Mouse (Mus musculus) myocyte (in vitro differentiated cells): ENCODE measurements around the gene Faim. TPM values are rescaled to one million over a fixed set of nuclear protein-coding genes. Genes with fewer than 3 reads are reported as not detected.

Experiments used
- H3K27me3 ChIP-seq: one replicate; pipeline ENCODE4 v1.6.1; 2011; ENCODE audit not compliant: control insufficient read depth, insufficient read depth, insufficient read length
- H3K36me3 ChIP-seq: one replicate; pipeline ENCODE4 v1.6.1; 2011; ENCODE audit not compliant: control insufficient read depth, insufficient read depth
- H3K4me2 ChIP-seq: one replicate; pipeline ENCODE4 v1.6.1; 2011; ENCODE audit warnings: low read depth, control low read depth
- H3K4me3 ChIP-seq: one replicate; pipeline ENCODE4 v1.5.1; 2011; ENCODE audit warnings: mild to moderate bottlenecking, control low read depth, moderate library complexity
- H3K79me2 ChIP-seq: one replicate; pipeline ENCODE4 v1.6.1; 2011; ENCODE audit not compliant: control insufficient read depth, insufficient read depth
- H3ac ChIP-seq: one replicate; pipeline ENCODE4 v1.6.1; 2011; ENCODE audit not compliant: control insufficient read depth, insufficient read length
- CEBPB ChIP-seq: IDR thresholded peaks from 2 replicates; pipeline ENCODE4 v1.6.1; 2011; ENCODE audit warnings: mild to moderate bottlenecking, moderate library complexity; ENCODE audit not compliant: poor library complexity, insufficient read depth, severe bottlenecking
- E2F4 ChIP-seq: IDR thresholded peaks from one replicate; pipeline ENCODE4 v1.6.1; 2011; ENCODE audit warnings: mild to moderate bottlenecking, control low read depth, moderate library complexity; ENCODE audit not compliant: insufficient read depth
- MAX ChIP-seq: IDR thresholded peaks from one replicate; pipeline ENCODE4 v1.6.1; 2011; ENCODE audit warnings: low read depth, mild to moderate bottlenecking, control low read depth
- MYOD1 ChIP-seq, 3 experiments: IDR thresholded peaks; one replicate each; pipeline ENCODE4 v1.6.1; 2011; ENCODE audit warnings: control low read depth in 2 of 3, low read depth in 2 of 3, mild to moderate bottlenecking in 2 of 3, moderate library complexity in 1 of 3; ENCODE audit not compliant: insufficient read length in 2 of 3, control insufficient read depth in 1 of 3
- MYOG ChIP-seq, 3 experiments: IDR thresholded peaks; one replicate each; pipeline ENCODE4 v1.6.1; 2011; ENCODE audit warnings: control low read depth in 2 of 3, low read depth in 2 of 3, mild to moderate bottlenecking in 2 of 3; ENCODE audit not compliant: insufficient read length in 2 of 3, control insufficient read depth in 1 of 3, insufficient read depth in 1 of 3
- POLR2A ChIP-seq: IDR thresholded peaks from one replicate; pipeline ENCODE4 v1.6.1; 2011; ENCODE audit warnings: low read depth, mild to moderate bottlenecking, control low read depth, moderate library complexity; ENCODE audit not compliant: insufficient read length
- POLR2AphosphoS2 ChIP-seq: IDR thresholded peaks from one replicate; pipeline ENCODE4 v1.6.1; 2011; ENCODE audit warnings: low read depth, control low read depth; ENCODE audit not compliant: insufficient read length
- REST ChIP-seq: IDR thresholded peaks from one replicate; pipeline ENCODE4 v1.6.1; 2011; ENCODE audit warnings: mild to moderate bottlenecking, control low read depth, moderate library complexity; ENCODE audit not compliant: insufficient read depth, insufficient read length
- SRF ChIP-seq: IDR thresholded peaks from one replicate; pipeline ENCODE4 v1.6.1; 2011; ENCODE audit warnings: low read depth; ENCODE audit not compliant: control insufficient read depth, insufficient read length
- TCF12 ChIP-seq: IDR thresholded peaks from one replicate; pipeline ENCODE4 v1.6.1; 2011; ENCODE audit warnings: mild to moderate bottlenecking, control low read depth; ENCODE audit not compliant: poor library complexity, insufficient read depth, severe bottlenecking
- TCF3 ChIP-seq: IDR thresholded peaks from one replicate; pipeline ENCODE4 v1.6.1; 2011; ENCODE audit warnings: low read depth, control low read depth; ENCODE audit not compliant: insufficient read length
- USF1 ChIP-seq: IDR thresholded peaks from one replicate; pipeline ENCODE4 v1.6.1; 2011; ENCODE audit warnings: low read depth, mild to moderate bottlenecking, control low read depth, moderate library complexity
- polyA plus RNA-seq: library from polyadenylated mRNA; unstranded; fragments of >200 nt; fragmentation: generic; extraction: Trizol; gene quantifications from one replicate; pipeline ENCODE4 v1.2.1, GENCODE M21; 2012; ENCODE audit warnings: missing spikeins

Gene Faim
- polyA plus RNA-seq, 1 experiment = 17.3 TPM

- no peaks in the 10 kb centered on the region for H3K79me2 ChIP-seq
- no peak overlapping the region for H3K4me2 ChIP-seq
- no peaks in the 10 kb centered on the region for H3K36me3 ChIP-seq
- no peak for TF ChIP-seq MAX
- TF ChIP-seq REST = no peak
- no peak for TF ChIP-seq MYOD1 (IDR thresholded peaks at IDR 0.05; ENCODE audit: control insufficient read depth in 1 of 3, insufficient read length in 2 of 3, low read depth in 2 of 3)
- TF ChIP-seq E2F4 = no peak
- no peak for TF ChIP-seq POLR2AphosphoS2
- TF ChIP-seq CEBPB = no peak
- TF ChIP-seq POLR2A = no peak
- TF ChIP-seq MYOG (IDR thresholded peaks at IDR 0.05; ENCODE audit: control insufficient read depth in 1 of 3, insufficient read depth in 1 of 3, insufficient read length in 2 of 3, low read depth in 2 of 3) = no peak
- no peak for TF ChIP-seq TCF12
- TF ChIP-seq SRF = no peak
- TF ChIP-seq TCF3 = no peak
- TF ChIP-seq USF1 = no peak
- no peak overlapping the region for H3ac ChIP-seq
- peaks cover 79% of the 10 kb centered on the region for H3K27me3 ChIP-seq
- H3K4me3 ChIP-seq = no peak overlapping the region
Measured at GRCm38 (mm10) chr9:98957751-98958351, 28.3 kb upstream of the Faim start.

DNA sequence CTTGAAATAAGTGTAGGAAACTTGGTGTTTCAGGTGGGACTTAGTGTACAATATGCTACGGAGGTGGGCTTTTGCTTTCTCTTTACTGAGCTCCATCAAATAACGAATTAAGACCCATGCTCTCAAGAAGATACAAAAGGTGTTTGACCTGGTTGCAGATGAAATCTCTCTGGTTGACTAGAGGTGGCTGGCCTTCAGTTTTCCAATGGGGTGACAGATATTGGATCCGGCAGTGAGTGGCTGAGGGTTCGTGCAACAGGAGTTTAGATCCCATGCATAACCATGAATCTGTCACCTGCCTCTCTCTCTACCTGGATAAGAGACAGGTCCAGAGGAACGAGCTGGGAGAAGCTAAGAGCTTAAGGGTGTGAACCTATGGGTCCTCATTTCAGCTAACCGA is 27.5 kb upstream of the Faim start:
- H3K4me3 ChIP-seq = no peak overlapping the region
- no peak overlapping the region for H3K4me2 ChIP-seq
- TF ChIP-seq POLR2AphosphoS2 (no peak), REST (no peak), MAX (no peak), MYOG (IDR thresholded peaks at IDR 0.05; ENCODE audit: control insufficient read depth in 1 of 3, insufficient read depth in 1 of 3, insufficient read length in 2 of 3, low read depth in 2 of 3) (no peak), MYOD1 (IDR thresholded peaks at IDR 0.05; ENCODE audit: control insufficient read depth in 1 of 3, insufficient read length in 2 of 3, low read depth in 2 of 3) (no peak)
- H3K36me3 ChIP-seq = no peaks in the 10 kb centered on the region
- peaks cover 80% of the 10 kb centered on the region for H3K27me3 ChIP-seq
- no peaks in the 10 kb centered on the region for H3K79me2 ChIP-seq
- no peak overlapping the region for H3ac ChIP-seq

- Histone ChIP-seq H3ac (no peak overlapping the region), H3K4me3 (no peak overlapping the region), H3K27me3 (peaks cover 77% of the 10 kb centered on the region), H3K36me3 (no peaks in the 10 kb centered on the region), H3K4me2 (no peak overlapping the region), H3K79me2 (no peaks in the 10 kb centered on the region)
- TF ChIP-seq MAX = no peak
- TF ChIP-seq POLR2A = no peak
- no peak for TF ChIP-seq POLR2AphosphoS2
- no peak for TF ChIP-seq TCF3
- TF ChIP-seq MYOD1 (IDR thresholded peaks at IDR 0.05; ENCODE audit: control insufficient read depth in 1 of 3, insufficient read length in 2 of 3, low read depth in 2 of 3) = no peak
- no peak for TF ChIP-seq REST
- TF ChIP-seq TCF12 = no peak
- TF ChIP-seq MYOG (IDR thresholded peaks at IDR 0.05; ENCODE audit: control insufficient read depth in 1 of 3, insufficient read depth in 1 of 3, insufficient read length in 2 of 3, low read depth in 2 of 3) = no peak
- TF ChIP-seq CEBPB = no peak
Measured at GRCm38 (mm10) chr9:98959851-98960250, 26.3 kb upstream of the Faim start.

DNA sequence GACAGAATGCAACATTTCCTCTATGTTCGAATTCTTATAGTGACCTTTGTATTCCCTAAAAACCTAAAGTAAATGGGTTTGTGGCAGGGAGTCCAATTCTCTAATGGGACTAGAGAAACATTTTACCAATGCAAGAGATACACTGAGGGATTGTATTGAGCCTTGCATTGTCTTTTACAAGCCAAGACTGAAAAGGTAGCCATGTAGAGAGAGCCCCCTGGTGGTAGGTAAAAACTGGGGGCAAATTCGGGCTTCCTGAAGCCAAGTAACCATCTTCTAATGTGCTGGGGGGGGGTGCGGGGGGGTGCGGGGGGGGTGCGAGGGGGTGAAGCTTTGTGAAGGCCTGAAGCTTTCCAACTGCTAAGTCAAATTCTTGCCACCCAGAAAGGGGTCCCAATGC is 25.8 kb upstream of the Faim start:
- Histone ChIP-seq H3K79me2 (no peaks in the 10 kb centered on the region), H3K27me3 (peaks cover 77% of the 10 kb centered on the region), H3K4me3 (no peak overlapping the region), H3K36me3 (no peaks in the 10 kb centered on the region), H3K4me2 (no peak overlapping the region), H3ac (no peak overlapping the region)
- no peak for TF ChIP-seq USF1
- TF ChIP-seq TCF12 = no peak
- TF ChIP-seq MYOG (IDR thresholded peaks at IDR 0.05; ENCODE audit: control insufficient read depth in 1 of 3, insufficient read depth in 1 of 3, insufficient read length in 2 of 3, low read depth in 2 of 3) = no peak
- TF ChIP-seq TCF3 = no peak

DNA sequence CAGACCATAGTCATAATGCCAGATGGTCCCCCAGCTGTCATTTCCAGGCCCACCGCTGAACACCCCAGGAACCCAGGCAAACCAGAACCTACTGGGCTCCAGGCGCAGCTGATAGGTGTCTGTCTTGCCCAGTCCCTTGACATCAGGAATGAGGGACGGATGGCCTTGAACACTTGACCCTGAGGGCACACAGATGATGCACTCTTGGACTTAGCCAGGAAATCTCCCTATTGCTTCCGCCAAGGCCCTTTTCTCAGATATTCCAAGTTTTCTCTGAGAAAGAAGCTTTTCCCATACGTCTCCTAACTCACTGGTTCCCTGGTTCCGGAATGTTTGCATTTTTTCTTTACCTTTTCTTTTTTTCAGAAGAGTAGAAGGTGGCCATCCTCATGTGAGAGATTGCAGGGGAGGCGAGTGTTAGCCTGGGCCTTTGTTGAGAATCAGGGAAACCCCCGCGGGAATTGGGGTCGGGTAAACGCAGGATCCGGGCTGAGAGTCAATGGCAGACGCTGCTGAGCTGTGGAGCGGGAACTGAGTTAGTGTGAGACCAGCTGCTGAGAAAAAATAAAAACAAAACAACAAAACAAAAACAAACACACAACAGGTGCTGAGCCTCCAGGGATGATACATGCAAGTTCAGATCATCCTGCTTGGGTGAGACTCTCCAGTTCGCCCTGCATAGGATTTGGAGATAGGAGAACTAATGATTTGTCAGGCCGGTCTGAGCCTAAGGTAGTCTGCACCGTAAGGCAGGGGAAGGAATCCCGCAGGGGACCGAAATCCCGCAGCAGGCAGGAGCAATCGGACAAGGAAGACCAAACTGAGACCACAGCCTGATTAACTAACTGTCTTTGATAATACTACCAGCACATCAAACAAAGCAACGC is 24.3 kb upstream of the Faim start:
- H3K4me2 ChIP-seq = no peak overlapping the region
- H3K27me3 ChIP-seq = peaks cover 68% of the 10 kb centered on the region
- no peaks in the 10 kb centered on the region for H3K36me3 ChIP-seq
- TF ChIP-seq E2F4 (no peak), CEBPB (no peak), REST (no peak), USF1 (no peak), MYOG (IDR thresholded peaks at IDR 0.05; ENCODE audit: control insufficient read depth in 1 of 3, insufficient read depth in 1 of 3, insufficient read length in 2 of 3, low read depth in 2 of 3) (no peak), MAX (no peak), TCF3 (no peak), POLR2A (no peak), POLR2AphosphoS2 (no peak), SRF (no peak), MYOD1 (IDR thresholded peaks at IDR 0.05; ENCODE audit: control insufficient read depth in 1 of 3, insufficient read length in 2 of 3, low read depth in 2 of 3) (no peak), TCF12 (no peak)
- H3K4me3 ChIP-seq = no peak overlapping the region
- H3K79me2 ChIP-seq = no peaks in the 10 kb centered on the region
- no peak overlapping the region for H3ac ChIP-seq
